Mouse (Mus musculus) ES-Bruce4 (cell line): Measurements from ENCODE around the gene Prkag2.

Experiments used
- CTCF ChIP-seq: IDR thresholded peaks from one replicate; pipeline ENCODE4 v1.8.1; 2011; ENCODE audit warnings: low read depth, low read length
- EP300 ChIP-seq: IDR thresholded peaks from 2 replicates; pipeline ENCODE4 v1.6.1; 2011; ENCODE audit warnings: low read depth, low read length; ENCODE audit not compliant: insufficient read depth
- POLR2A ChIP-seq: IDR thresholded peaks from one replicate; pipeline ENCODE4 v1.8.1; 2011; ENCODE audit warnings: low read length; ENCODE audit not compliant: insufficient read depth

- no peak for TF ChIP-seq POLR2A
- no peak for TF ChIP-seq CTCF
- no peak for TF ChIP-seq EP300
Measured at GRCm38 (mm10) chr5:24973672-24974225, 126.7 kb downstream of the Prkag2 start.
